Mouse (Mus musculus) embryo, embryonic 10.5 days (tissue): ENCODE results near the gene St5.

Experiments
- DNase-seq: peaks from one replicate; pipeline ENCODE4 v3.0.0-alpha.2; 2015; ENCODE audit warnings: low spot score

The St5 gene

GRCm38 (mm10) chr7:109528356-109528755 lies 175.0 kb downstream of the St5 start:
- DNase-seq: peak; percentile 79

- DNase-seq: no peak
Measured at GRCm38 (mm10) chr7:109527536-109527935, 175.9 kb downstream of the St5 start.

GRCm38 (mm10) chr7:109525740-109526663 lies 177.4 kb downstream of the St5 start:
- no peak for DNase-seq

- no peak for DNase-seq
Measured at GRCm38 (mm10) chr7:109524763-109525162, 178.6 kb downstream of the St5 start.

GRCm38 (mm10) chr7:109524442-109524744 lies 179.0 kb downstream of the St5 start:
- no peak for DNase-seq

GRCm38 (mm10) chr7:109523741-109524441 lies 179.5 kb downstream of the St5 start:
- DNase-seq: no peak

- DNase-seq: no peak
Measured at GRCm38 (mm10) chr7:109523304-109523703, 180.1 kb downstream of the St5 start.

GRCm38 (mm10) chr7:109522084-109522483 lies 181.3 kb downstream of the St5 start:
- DNase-seq: no peak

- DNase-seq: no peak
Measured at GRCm38 (mm10) chr7:109519936-109520335, 183.5 kb downstream of the St5 start.

- peak; percentile 99 for DNase-seq
Measured at GRCm38 (mm10) chr7:109518838-109519696, 184.3 kb downstream of the St5 start, which contains the start of gene Rpl27a. Gene Rpl27a, plus strand, starts transcription at chr7:109519147.

GRCm38 (mm10) chr7:109518036-109518681 lies 185.2 kb downstream of the St5 start:
- DNase-seq: no peak

- DNase-seq: no peak
Measured at GRCm38 (mm10) chr7:109516500-109516899, 186.9 kb downstream of the St5 start.

- DNase-seq: no peak
Measured at GRCm38 (mm10) chr7:109511838-109512237, 191.6 kb downstream of the St5 start.

- DNase-seq: no peak
Measured at GRCm38 (mm10) chr7:109510799-109511198, 192.6 kb downstream of the St5 start.

GRCm38 (mm10) chr7:109508034-109508433 lies 195.4 kb downstream of the St5 start, which contains the start of gene Trim66:
Gene Trim66, minus strand, starts transcription at chr7:109508134.
- DNase-seq: no peak

- no peak for DNase-seq
Measured at GRCm38 (mm10) chr7:109507572-109507971, 195.8 kb downstream of the St5 start.

- peak; percentile 62 for DNase-seq
Measured at GRCm38 (mm10) chr7:109507119-109507518, 196.3 kb downstream of the St5 start.

- no peak for DNase-seq
Measured at GRCm38 (mm10) chr7:109497507-109497906, 205.9 kb downstream of the St5 start.

- DNase-seq: peak; percentile 21
Measured at GRCm38 (mm10) chr7:109493319-109494316, 209.8 kb downstream of the St5 start.

- DNase-seq: no peak
Measured at GRCm38 (mm10) chr7:109492616-109493318, 210.6 kb downstream of the St5 start.
